Mouse (Mus musculus): ENCODE measurements around the gene Smim11.

The Smim11 gene

GRCm38 (mm10) chr16:92300649-92301411 is at the start of gene Smim11:
Gene Smim11, plus strand, starts transcription at chr16:92301286.
- DNase-seq (ENCODE audit: low spot score) = peak; percentile 70

- DNase-seq (ENCODE audit: low spot score) = no peak
Observed at GRCm38 (mm10) chr16:92254316-92254715, 46.8 kb upstream of the Smim11 start.

GRCm38 (mm10) chr16:92267861-92268260 is 33.2 kb upstream of the Smim11 start:
- no peak for DNase-seq (ENCODE audit: low spot score)

GRCm38 (mm10) chr16:92274516-92274915 is 26.6 kb upstream of the Smim11 start:
- no peak for DNase-seq (ENCODE audit: low spot score)

- DNase-seq (ENCODE audit: low spot score) = no peak
Observed at GRCm38 (mm10) chr16:92275526-92275925, 25.6 kb upstream of the Smim11 start.

- no peak for DNase-seq (ENCODE audit: low spot score)
Observed at GRCm38 (mm10) chr16:92282671-92283070, 18.4 kb upstream of the Smim11 start.

GRCm38 (mm10) chr16:92285068-92285467 is 16.0 kb upstream of the Smim11 start:
- no peak for DNase-seq (ENCODE audit: low spot score)

GRCm38 (mm10) chr16:92286609-92287008 is 14.5 kb upstream of the Smim11 start:
- peak; percentile 90 for DNase-seq (ENCODE audit: low spot score)

- no peak for DNase-seq (ENCODE audit: low spot score)
Observed at GRCm38 (mm10) chr16:92288778-92289177, 12.3 kb upstream of the Smim11 start.

- DNase-seq (ENCODE audit: low spot score) = no peak
Observed at GRCm38 (mm10) chr16:92290045-92290444, 11.0 kb upstream of the Smim11 start.

GRCm38 (mm10) chr16:92292101-92292500 is 9.0 kb upstream of the Smim11 start, which contains the start of gene Kcne2:
Gene Kcne2, plus strand, starts transcription at chr16:92292389.
- no peak for DNase-seq (ENCODE audit: low spot score)

GRCm38 (mm10) chr16:92294267-92294970 is 6.7 kb upstream of the Smim11 start:
- no peak for DNase-seq (ENCODE audit: low spot score)

- DNase-seq (ENCODE audit: low spot score) = no peak
Observed at GRCm38 (mm10) chr16:92295328-92295727, 5.8 kb upstream of the Smim11 start.

- peak; percentile 14 for DNase-seq (ENCODE audit: low spot score)
Observed at GRCm38 (mm10) chr16:92301412-92301806, 323 bp downstream of the Smim11 start.

GRCm38 (mm10) chr16:92301989-92302388 is 903 bp downstream of the Smim11 start:
- DNase-seq (ENCODE audit: low spot score) = no peak

- no peak for DNase-seq (ENCODE audit: low spot score)
Observed at GRCm38 (mm10) chr16:92302506-92302905, 1.4 kb downstream of the Smim11 start.

GRCm38 (mm10) chr16:92305519-92305918 is 4.4 kb downstream of the Smim11 start:
- no peak for DNase-seq (ENCODE audit: low spot score)

- DNase-seq (ENCODE audit: low spot score) = no peak
Observed at GRCm38 (mm10) chr16:92307947-92308346, 6.9 kb downstream of the Smim11 start.

GRCm38 (mm10) chr16:92309126-92309525 is 8.0 kb downstream of the Smim11 start:
- DNase-seq (ENCODE audit: low spot score) = no peak

- DNase-seq (ENCODE audit: low spot score) = no peak
Observed at GRCm38 (mm10) chr16:92313953-92314741, 13.1 kb downstream of the Smim11 start.

GRCm38 (mm10) chr16:92316049-92316738 is 15.1 kb downstream of the Smim11 start:
- no peak for DNase-seq (ENCODE audit: low spot score)

Data from ovary, postnatal 10 days (tissue).